Mouse (Mus musculus): ENCODE results near the gene Zfp423.

DNA sequence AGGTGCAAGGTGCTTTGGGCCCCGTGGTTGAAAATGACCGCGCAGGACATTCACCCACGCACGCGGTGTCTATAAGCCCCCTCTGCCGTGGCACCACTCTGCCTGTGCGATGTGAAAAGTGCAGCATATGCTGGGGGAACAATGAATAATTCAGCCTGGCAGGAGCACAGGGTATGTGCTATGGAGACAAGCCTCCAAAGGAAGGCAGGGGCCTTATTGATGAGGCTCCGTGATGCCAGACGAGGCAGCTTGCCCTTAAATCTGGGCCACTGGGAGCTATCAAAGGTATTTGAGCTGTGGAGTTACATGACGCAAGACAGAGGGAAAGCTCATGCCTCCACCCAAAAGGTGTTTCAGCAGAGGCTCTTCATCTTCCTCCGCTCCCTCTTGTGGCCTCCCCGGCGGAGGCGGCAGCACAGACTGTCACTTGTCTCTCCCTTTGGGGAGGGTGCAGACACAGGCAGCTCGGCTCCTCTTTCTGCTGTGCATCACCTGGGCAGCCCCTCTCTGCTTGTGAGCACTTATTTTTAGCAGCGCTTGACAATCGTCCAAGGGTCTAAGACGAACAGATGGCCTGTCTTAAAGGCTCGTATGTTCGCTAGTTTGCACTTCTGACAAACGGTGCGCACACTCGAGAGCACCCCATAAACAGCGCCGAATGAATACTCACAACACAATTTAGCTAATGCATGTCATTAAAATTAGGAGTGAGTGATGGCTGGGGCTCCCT lies 291.3 kb downstream of the Zfp423 start:
- TF ChIP-seq CTCF (IDR thresholded peaks at IDR 0.05): no peak
- TF ChIP-seq EP300 (IDR thresholded peaks at IDR 0.05): no peak

Data from lung, postnatal 0 days (tissue).